Mouse (Mus musculus): Measurements from ENCODE around the gene Dennd1a.

- no peak for TF ChIP-seq CTCF (conservative IDR thresholded peaks at IDR 0.05; ENCODE audit: low read length)
- no peak for TF ChIP-seq POU5F1 (IDR thresholded peaks at IDR 0.05; ENCODE audit: borderline replicate concordance, low read length)
These were observed 90.8 kb downstream of the Dennd1a start for GRCm38 (mm10) chr2:38196199-38197060.
